Mouse (Mus musculus): Measurements from ENCODE around the gene Map7d1. TPM values are rescaled to one million over a fixed set of nuclear protein-coding genes. Genes with fewer than 3 reads are reported as not detected.

Gene Map7d1
- polyA plus RNA-seq, 1 experiment from 2014 or later, result 83.5 TPM

DNA sequence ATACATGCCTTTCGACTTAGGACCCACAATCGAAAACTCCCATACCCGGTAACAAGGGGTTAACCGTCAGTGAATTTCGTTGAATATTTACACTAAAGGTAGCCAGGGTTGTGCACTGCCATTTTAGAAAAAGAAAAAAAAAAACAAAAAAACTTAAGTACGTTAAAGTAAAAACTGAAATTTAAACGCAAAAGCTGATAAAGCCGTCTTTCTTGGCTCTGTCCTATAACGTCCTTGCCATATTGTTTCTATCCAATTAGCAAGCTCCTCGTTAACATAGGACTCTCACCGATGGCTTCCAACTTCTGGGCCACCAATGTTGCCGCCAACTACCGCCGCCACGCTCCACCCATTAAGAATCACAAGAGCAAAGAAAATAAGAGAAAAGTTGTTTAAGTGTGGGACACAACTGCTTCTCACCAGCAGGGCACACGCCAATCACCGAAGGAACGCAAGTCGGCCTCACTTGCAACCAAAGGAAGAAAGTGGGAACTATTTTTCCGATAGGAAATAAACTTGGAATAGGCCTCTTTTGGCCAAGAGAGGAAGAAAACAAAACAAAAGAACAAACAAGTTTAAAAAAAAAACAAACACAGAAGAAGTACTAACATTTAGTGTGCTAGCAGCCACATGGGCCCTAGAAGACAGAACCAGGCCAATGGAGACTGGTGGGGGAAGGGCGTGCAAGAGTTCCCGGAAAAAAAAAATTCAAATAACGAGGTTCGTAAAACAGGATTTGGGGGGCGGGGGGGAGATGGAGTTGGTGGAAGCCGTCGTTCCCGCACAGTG is 54.4 kb downstream of the Map7d1 start:
- peak overlapping the region; percentile 97 for H3K27ac ChIP-seq
- peak overlapping the region; percentile 93 for H3K9ac ChIP-seq (replicated peaks)
- no peak for ATAC-seq (ENCODE audit: insufficient number of reproducible peaks, insufficient read depth, low FRiP score, low TSS enrichment, low read depth)
- H3K27me3 ChIP-seq, result no peaks in the 10 kb centered on the region
- peaks cover 17% of the 10 kb centered on the region; the same call in 1 of the 2 replicates for H3K36me3 ChIP-seq
- H3K4me1 ChIP-seq (replicated peaks), result peaks cover 46% of the 10 kb centered on the region
- H3K4me2 ChIP-seq, result peak overlapping the region; percentile 71
- no peaks in the 10 kb centered on the region for H3K9me3 ChIP-seq
- under 1% methylated on average over 28 of the region's 28 CpGs for WGBS
- H3K4me3 ChIP-seq (replicated peaks), result peak overlapping the region; percentile 72

DNA sequence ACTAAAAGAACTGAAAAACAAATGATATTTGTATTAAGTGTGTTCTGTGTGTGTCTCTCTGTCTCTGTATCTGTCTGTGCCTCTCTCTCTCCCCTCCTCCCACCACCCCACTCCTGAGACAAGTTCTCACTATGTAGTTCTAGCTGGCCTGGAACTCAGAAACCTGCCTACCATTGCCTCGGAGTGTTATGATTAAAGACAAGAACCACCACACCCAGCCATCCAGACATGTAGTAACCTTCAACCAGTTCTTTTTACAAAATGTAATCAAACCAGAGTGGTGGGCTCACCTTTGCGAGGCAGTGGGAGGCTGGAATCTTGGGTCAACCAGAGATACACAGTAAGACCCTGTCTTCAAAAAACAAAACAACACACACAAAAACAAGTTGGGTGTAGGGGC is 55.5 kb downstream of the Map7d1 start:
- peaks cover 46% of the 10 kb centered on the region for H3K4me1 ChIP-seq (replicated peaks)
- H3K9ac ChIP-seq (replicated peaks), result peak overlapping the region; percentile 46
- no peaks in the 10 kb centered on the region for H3K27me3 ChIP-seq
- H3K4me2 ChIP-seq, result peak overlapping the region; percentile 71
- H3K4me3 ChIP-seq (replicated peaks), result peak overlapping the region; percentile 72
- 66% methylated on average over 2 of the region's 2 CpGs for WGBS
- H3K9me3 ChIP-seq, result no peaks in the 10 kb centered on the region
- peaks cover 22% of the 10 kb centered on the region; the same call in 1 of the 2 replicates for H3K36me3 ChIP-seq
- 0 out of 2 replicates have a peak overlapping the region, but pooled peaks have one; percentile 29 for H3K27ac ChIP-seq
- no peak for ATAC-seq (ENCODE audit: insufficient number of reproducible peaks, insufficient read depth, low FRiP score, low TSS enrichment, low read depth)

DNA sequence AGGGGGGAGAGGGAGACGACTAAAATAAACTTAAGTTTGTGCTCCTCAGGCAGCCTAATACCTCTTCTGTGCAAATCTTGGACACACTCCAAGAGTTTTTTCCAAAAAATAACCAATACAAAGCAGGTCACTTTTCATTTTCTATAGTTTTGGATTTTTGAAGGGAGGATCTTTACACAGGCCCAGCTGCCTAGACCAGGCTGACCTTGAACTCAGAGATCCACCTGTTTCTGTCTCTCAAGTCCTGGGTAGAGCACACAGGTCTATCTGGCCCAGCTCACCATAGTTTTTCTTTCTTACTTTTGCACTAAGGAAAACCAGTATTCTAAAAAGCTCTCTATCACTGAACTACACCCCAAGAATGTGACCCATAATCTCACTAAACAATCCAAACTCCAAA is 56.1 kb downstream of the Map7d1 start:
- Histone ChIP-seq H3K27me3 (no peaks in the 10 kb centered on the region), H3K9ac (replicated peaks) (peak overlapping the region; percentile 46; the same call in 1 of the 2 replicates), H3K36me3 (peaks cover 23% of the 10 kb centered on the region), H3K4me2 (peak overlapping the region; percentile 71), H3K27ac (no peak overlapping the region), H3K4me1 (replicated peaks) (peaks cover 46% of the 10 kb centered on the region), H3K4me3 (replicated peaks) (peak overlapping the region; percentile 72), H3K9me3 (no peaks in the 10 kb centered on the region)
- no peak for ATAC-seq (ENCODE audit: insufficient number of reproducible peaks, insufficient read depth, low FRiP score, low TSS enrichment, low read depth)
- WGBS, result 71% methylated on average over 1 of the region's 1 CpGs

- no peak overlapping the region for H3K27ac ChIP-seq
- H3K4me2 ChIP-seq, result peak overlapping the region; percentile 21
- peaks cover 45% of the 10 kb centered on the region for H3K4me1 ChIP-seq (replicated peaks)
- 84% methylated on average over 6 of the region's 6 CpGs for WGBS
- peaks cover 28% of the 10 kb centered on the region for H3K36me3 ChIP-seq
- no peak for ATAC-seq (ENCODE audit: insufficient number of reproducible peaks, insufficient read depth, low FRiP score, low TSS enrichment, low read depth)
- no peak overlapping the region for H3K9ac ChIP-seq (replicated peaks)
- H3K9me3 ChIP-seq, result no peaks in the 10 kb centered on the region
- H3K4me3 ChIP-seq (replicated peaks), result no peak overlapping the region
- no peaks in the 10 kb centered on the region for H3K27me3 ChIP-seq
Observed at GRCm38 (mm10) chr4:126199556-126199955, 56.6 kb downstream of the Map7d1 start.

DNA sequence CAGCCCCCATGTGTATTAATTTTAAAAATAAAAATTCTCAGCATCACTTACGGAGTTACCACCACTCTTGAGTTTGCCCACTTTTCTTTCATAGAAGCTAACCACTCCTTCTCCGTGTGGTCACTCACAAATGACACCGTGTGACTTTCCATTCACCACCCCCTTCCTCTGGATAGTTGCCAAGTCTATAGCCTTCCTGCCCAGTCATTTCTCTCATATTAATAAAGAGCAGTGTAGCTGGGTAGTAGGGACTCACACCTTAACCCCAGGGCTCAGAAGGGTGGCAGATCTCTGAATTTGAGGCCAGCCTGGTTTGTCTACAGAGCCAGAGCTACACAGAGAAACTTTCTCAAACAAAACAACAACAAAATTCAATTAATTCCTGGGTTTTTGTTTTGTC is 58.7 kb downstream of the Map7d1 start:
- peaks cover 30% of the 10 kb centered on the region for H3K4me1 ChIP-seq (replicated peaks)
- H3K9me3 ChIP-seq, result no peaks in the 10 kb centered on the region
- H3K36me3 ChIP-seq, result peaks cover 47% of the 10 kb centered on the region

GRCm38 (mm10) chr4:126194916-126195315 is 61.2 kb downstream of the Map7d1 start:
- 94% methylated on average over 4 of the region's 4 CpGs for WGBS
- no peak for ATAC-seq (ENCODE audit: insufficient number of reproducible peaks, insufficient read depth, low FRiP score, low TSS enrichment, low read depth)
- Histone ChIP-seq H3K27me3 (no peaks in the 10 kb centered on the region), H3K4me3 (replicated peaks) (no peak overlapping the region), H3K9me3 (no peaks in the 10 kb centered on the region), H3K4me2 (no peak overlapping the region), H3K9ac (replicated peaks) (no peak overlapping the region), H3K36me3 (peaks cover 68% of the 10 kb centered on the region), H3K27ac (no peak overlapping the region), H3K4me1 (replicated peaks) (peaks cover 18% of the 10 kb centered on the region)

More for the DNA sequence above, 58.7 kb downstream of the Map7d1 start:
- ATAC-seq (ENCODE audit: insufficient number of reproducible peaks, insufficient read depth, low FRiP score, low TSS enrichment, low read depth), result no peak
- Histone ChIP-seq H3K9ac (replicated peaks) (no peak overlapping the region), H3K4me2 (no peak overlapping the region; the same call in 1 of the 2 replicates), H3K27ac (no peak overlapping the region), H3K4me3 (replicated peaks) (no peak overlapping the region), H3K27me3 (no peaks in the 10 kb centered on the region)
- WGBS, result 85% methylated on average over 3 of the region's 3 CpGs

DNA sequence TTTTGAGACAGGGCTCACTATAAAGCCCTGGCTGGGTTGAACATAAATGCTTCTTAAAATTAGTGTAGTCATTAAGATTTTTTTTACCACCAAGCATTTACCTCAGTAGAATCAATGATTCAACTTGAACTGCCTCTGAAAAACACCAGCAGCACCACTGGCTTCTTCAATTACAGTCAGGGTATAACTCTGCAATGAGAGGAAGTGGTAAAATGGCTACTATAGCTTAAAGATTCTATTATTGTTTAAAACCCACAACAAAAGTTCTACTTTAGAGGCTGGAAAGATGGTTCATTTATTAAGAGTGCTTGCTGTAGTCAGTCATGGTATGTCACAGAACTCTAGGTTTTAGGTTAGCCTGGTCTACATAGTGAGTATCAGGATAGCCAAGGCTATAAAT is 61.9 kb downstream of the Map7d1 start:
- Histone ChIP-seq H3K36me3 (peaks cover 70% of the 10 kb centered on the region), H3K4me3 (replicated peaks) (no peak overlapping the region), H3K9ac (replicated peaks) (no peak overlapping the region), H3K27ac (no peak overlapping the region), H3K4me1 (replicated peaks) (peaks cover 12% of the 10 kb centered on the region; the same call in 1 of the 2 replicates), H3K4me2 (no peak overlapping the region), H3K27me3 (no peaks in the 10 kb centered on the region), H3K9me3 (no peaks in the 10 kb centered on the region)
- no peak for ATAC-seq (ENCODE audit: insufficient number of reproducible peaks, insufficient read depth, low FRiP score, low TSS enrichment, low read depth)

DNA sequence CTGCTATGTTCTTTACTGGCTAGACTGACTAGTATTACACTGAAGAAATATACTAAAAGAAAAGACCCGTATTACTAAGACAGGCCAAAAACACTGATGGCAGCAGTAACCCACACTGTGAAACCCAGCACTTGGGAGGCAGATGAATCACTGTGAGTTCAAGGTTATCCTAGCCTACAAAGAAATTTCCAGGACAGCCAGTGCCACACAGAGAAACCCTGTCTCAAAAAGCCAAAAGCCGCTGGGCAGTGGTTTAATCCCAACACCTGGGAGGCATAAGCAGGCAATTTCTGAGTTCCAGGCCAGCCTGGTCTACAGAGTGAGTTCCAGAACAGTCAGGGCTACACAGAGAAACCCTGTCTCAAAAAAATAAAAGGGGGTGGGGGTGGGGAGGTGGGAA is 65.5 kb downstream of the Map7d1 start:
- no peaks in the 10 kb centered on the region for H3K9me3 ChIP-seq
- H3K27ac ChIP-seq, result no peak overlapping the region
- H3K27me3 ChIP-seq, result no peaks in the 10 kb centered on the region
- peaks cover 81% of the 10 kb centered on the region for H3K36me3 ChIP-seq
- no peak overlapping the region for H3K9ac ChIP-seq (replicated peaks)
- ATAC-seq (ENCODE audit: insufficient number of reproducible peaks, insufficient read depth, low FRiP score, low TSS enrichment, low read depth), result no peak
- H3K4me2 ChIP-seq, result no peak overlapping the region
- WGBS, result 89% methylated on average over 2 of the region's 2 CpGs
- no peak overlapping the region for H3K4me3 ChIP-seq (replicated peaks)
- H3K4me1 ChIP-seq (replicated peaks), result no peaks in the 10 kb centered on the region

DNA sequence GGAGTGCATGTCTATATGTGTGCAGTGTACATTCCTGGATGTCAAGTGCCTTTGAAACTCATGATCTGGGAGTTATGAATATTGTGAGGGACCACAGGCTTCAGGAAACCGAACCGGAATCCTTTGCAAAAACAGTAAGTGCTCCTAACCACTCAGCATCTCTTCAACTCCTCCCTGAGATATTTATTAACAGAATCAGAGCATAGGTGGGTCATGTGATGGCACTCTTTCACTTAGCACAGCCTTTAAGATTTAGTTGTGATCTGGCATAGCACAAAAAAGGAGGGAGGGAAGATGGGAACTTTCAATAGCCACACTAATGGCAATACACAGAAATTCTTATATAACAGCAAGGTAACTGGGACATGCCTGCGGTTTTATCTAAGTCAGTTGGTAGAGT is 69.0 kb downstream of the Map7d1 start:
- no peak overlapping the region for H3K4me2 ChIP-seq
- 95% methylated on average over 3 of the region's 3 CpGs for WGBS
- H3K9ac ChIP-seq (replicated peaks), result no peak overlapping the region
- H3K27me3 ChIP-seq, result no peaks in the 10 kb centered on the region
- ATAC-seq (ENCODE audit: insufficient number of reproducible peaks, insufficient read depth, low FRiP score, low TSS enrichment, low read depth), result no peak
- H3K9me3 ChIP-seq, result no peaks in the 10 kb centered on the region
- no peak overlapping the region for H3K27ac ChIP-seq
- no peaks in the 10 kb centered on the region for H3K4me1 ChIP-seq (replicated peaks)
- peaks cover 77% of the 10 kb centered on the region for H3K36me3 ChIP-seq
- H3K4me3 ChIP-seq (replicated peaks), result no peak overlapping the region

GRCm38 (mm10) chr4:126183034-126183433 is 73.1 kb downstream of the Map7d1 start:
- ATAC-seq (ENCODE audit: insufficient number of reproducible peaks, insufficient read depth, low FRiP score, low TSS enrichment, low read depth), result no peak
- H3K27me3 ChIP-seq, result no peaks in the 10 kb centered on the region
- no peak overlapping the region for H3K4me2 ChIP-seq
- no peaks in the 10 kb centered on the region for H3K9me3 ChIP-seq
- H3K4me1 ChIP-seq (replicated peaks), result no peaks in the 10 kb centered on the region; the same call in 1 of the 2 replicates
- H3K9ac ChIP-seq (replicated peaks), result no peak overlapping the region
- H3K36me3 ChIP-seq, result peaks cover 77% of the 10 kb centered on the region
- WGBS, result 92% methylated on average over 5 of the region's 5 CpGs
- H3K27ac ChIP-seq, result no peak overlapping the region
- no peak overlapping the region for H3K4me3 ChIP-seq (replicated peaks)
